Mouse (Mus musculus) embryonic facial prominence, embryonic 10.5 days (tissue): Measurements from ENCODE around the gene Nup133. TPM values are rescaled to one million over a fixed set of nuclear protein-coding genes. Genes with fewer than 3 reads are reported as not detected.
"Not testable (repeated sequence)": the region's sequence is repeated elsewhere in the genome, so short reads cannot be mapped to it uniquely, and the experiment has no call there.

Experiments
- DNase-seq: peaks from one replicate; pipeline ENCODE4 v3.0.0-alpha.2; 2017; ENCODE audit warnings: low spot score
- H3K27ac ChIP-seq: fragments of 300-500 bp; sonication (generic); replicated peaks from 2 replicates; pipeline ENCODE4 v1.5.1; 2016; ENCODE audit warnings: mild to moderate bottlenecking
- H3K27me3 ChIP-seq: fragments of 300-500 bp; sonication (generic); replicated peaks from 2 replicates; pipeline ENCODE4 v1.6.1; 2016; ENCODE audit warnings: low read depth, mild to moderate bottlenecking; ENCODE audit not compliant: poor library complexity, severe bottlenecking
- H3K36me3 ChIP-seq: fragments of 300-500 bp; sonication (generic); replicated peaks from 2 replicates; pipeline ENCODE4 v1.6.1; 2016; ENCODE audit warnings: mild to moderate bottlenecking, moderate library complexity
- H3K4me1 ChIP-seq: fragments of 300-500 bp; sonication (generic); 2 replicates; pipeline ENCODE4 v1.6.1; 2016
- H3K4me3 ChIP-seq: fragments of 300-500 bp; sonication (generic); 2 replicates; pipeline ENCODE4 v1.5.1; 2016; ENCODE audit warnings: mild to moderate bottlenecking, moderate library complexity
- H3K9me3 ChIP-seq: fragments of 300-500 bp; sonication (generic); 2 replicates; pipeline ENCODE4 v1.6.1; 2016; ENCODE audit warnings: mild to moderate bottlenecking
- WGBS: fragments of 180-500 bp; shearing (Covaris S2); methylation state at CpG from one replicate; pipeline ENCODE4 v1.1.7; 2016; 5-methylcytosine and 5-hydroxymethylcytosine counted together
- polyA plus RNA-seq: library from polyadenylated mRNA; unstranded; fragments of >200 nt; fragmentation: Nextera tagmentation; extraction: Ambion mirVana; gene quantifications from 2 replicates; pipeline ENCODE4 v1.2.1, GENCODE M21; 2016

The Nup133 gene
- polyA plus RNA-seq, 1 experiment from 2014 or later: 54.2 TPM

DNA sequence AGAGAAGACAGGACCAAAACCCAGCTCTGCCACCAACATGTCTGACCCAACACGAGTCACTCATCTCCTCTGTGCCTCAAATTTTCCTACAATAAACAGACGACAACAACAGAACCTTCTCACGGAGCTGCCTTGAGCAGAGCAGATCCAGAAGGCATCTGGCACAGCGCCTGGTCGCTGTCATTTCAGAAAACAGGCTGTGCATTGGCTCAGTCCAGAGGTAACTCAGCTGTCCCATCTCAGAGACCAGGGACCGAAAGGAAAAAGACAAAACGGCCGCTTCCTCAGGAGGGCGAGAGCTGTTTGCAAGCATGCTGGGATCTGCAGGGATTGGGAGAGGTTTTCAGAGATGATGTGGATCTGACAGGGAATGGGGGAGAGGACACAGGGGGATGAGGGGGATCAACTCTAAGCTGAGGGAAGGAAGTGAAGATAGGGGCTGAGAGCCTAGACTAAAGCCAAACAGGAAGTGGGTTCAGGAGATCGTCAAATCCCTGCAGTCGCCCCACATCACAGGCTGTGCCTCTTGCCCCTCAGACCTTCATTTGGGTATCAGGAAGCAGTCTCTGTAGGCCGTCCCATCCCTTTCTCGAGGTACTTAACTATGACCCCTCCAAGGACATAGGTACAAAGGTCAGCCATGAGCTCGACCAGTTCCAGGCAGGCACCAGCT lies 29.2 kb upstream of the Nup133 start:
- Histone ChIP-seq H3K4me3 (no peak overlapping the region; the same call in 1 of the 2 replicates), H3K4me1 (peaks cover 25% of the 10 kb centered on the region), H3K9me3 (no peaks in the 10 kb centered on the region), H3K27me3 (peaks cover 18% of the 10 kb centered on the region), H3K36me3 (0 out of 2 replicates have a peak, but pooled peaks cover 4% of the 10 kb centered on the region), H3K27ac (no peak overlapping the region)
- no peak for DNase-seq
- WGBS: 72% methylated on average over 14 of the region's 14 CpGs

GRCm38 (mm10) chr8:123977499-123977898 lies 28.4 kb upstream of the Nup133 start:
- Histone ChIP-seq H3K4me1 (peaks cover 17% of the 10 kb centered on the region), H3K36me3 (0 out of 2 replicates have a peak, but pooled peaks cover 4% of the 10 kb centered on the region), H3K9me3 (no peaks in the 10 kb centered on the region), H3K4me3 (no peak overlapping the region), H3K27ac (no peak overlapping the region), H3K27me3 (peaks cover 18% of the 10 kb centered on the region)
- WGBS: 93% methylated on average over 4 of the region's 4 CpGs
- no peak for DNase-seq

DNA sequence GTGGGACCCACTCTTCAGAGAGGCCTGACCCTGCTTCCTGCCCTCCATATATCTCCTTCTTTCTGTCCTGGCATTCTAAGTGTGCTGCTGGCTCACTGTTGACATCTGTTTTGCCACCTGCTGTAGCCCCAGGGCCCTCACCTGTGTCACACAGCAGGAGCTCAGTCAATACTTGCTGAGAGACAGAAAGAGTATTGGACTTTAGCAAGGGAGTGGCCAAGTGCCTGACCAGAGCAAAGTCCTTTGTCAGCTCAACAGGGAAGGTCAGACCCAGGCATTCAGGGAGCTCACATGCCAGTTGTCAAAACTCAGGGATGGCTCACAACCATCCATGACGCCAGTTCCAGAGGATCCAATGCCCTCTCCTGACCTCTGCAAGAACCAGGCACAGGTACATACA lies 24.4 kb upstream of the Nup133 start:
- DNase-seq: no peak
- H3K27ac ChIP-seq: no peak overlapping the region
- peaks cover 15% of the 10 kb centered on the region; the same call in 1 of the 2 replicates for H3K36me3 ChIP-seq
- no peaks in the 10 kb centered on the region for H3K9me3 ChIP-seq
- no peak overlapping the region for H3K4me3 ChIP-seq
- peaks cover 4% of the 10 kb centered on the region; the same call in 1 of the 2 replicates for H3K4me1 ChIP-seq
- no peaks in the 10 kb centered on the region for H3K27me3 ChIP-seq
- WGBS: 77% methylated on average over 1 of the region's 1 CpGs

- H3K27me3 ChIP-seq: no peaks in the 10 kb centered on the region
- no peaks in the 10 kb centered on the region for H3K9me3 ChIP-seq
- no peak overlapping the region for H3K27ac ChIP-seq
- no peak for DNase-seq
- H3K4me3 ChIP-seq: no peak overlapping the region
- peaks cover 41% of the 10 kb centered on the region for H3K36me3 ChIP-seq
- H3K4me1 ChIP-seq: no peaks in the 10 kb centered on the region
- 71% methylated on average over 2 of the region's 2 CpGs for WGBS
These were observed 17.8 kb upstream of the Nup133 start for GRCm38 (mm10) chr8:123966896-123967295.

GRCm38 (mm10) chr8:123961371-123961770 lies 12.3 kb upstream of the Nup133 start:
- no peaks in the 10 kb centered on the region for H3K9me3 ChIP-seq
- H3K4me3 ChIP-seq: no peak overlapping the region
- H3K4me1 ChIP-seq: no peaks in the 10 kb centered on the region
- H3K27me3 ChIP-seq: no peaks in the 10 kb centered on the region
- no peak overlapping the region for H3K27ac ChIP-seq
- peaks cover 70% of the 10 kb centered on the region for H3K36me3 ChIP-seq
- no peak for DNase-seq
- 74% methylated on average over 1 of the region's 1 CpGs for WGBS

DNA sequence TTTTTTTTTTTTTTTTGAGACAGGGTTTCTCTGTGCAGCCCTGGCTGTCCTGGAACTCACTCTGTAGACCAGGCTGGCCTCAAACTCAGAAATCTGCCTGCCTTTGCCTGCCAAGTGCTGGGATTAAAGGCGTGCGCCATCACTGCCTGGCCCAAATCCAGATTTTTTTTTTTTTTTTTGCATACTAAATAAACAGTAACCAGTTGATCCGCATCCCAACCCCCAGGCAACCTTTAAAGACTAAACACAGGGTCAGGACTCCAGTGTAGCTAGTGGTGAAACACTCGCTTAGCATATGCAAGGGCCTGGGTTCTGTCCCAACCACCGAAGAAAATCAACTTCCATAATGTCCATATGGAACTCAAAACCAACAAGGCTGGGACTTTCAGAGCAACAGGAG lies 11.5 kb upstream of the Nup133 start:
- 94% methylated on average over 5 of the region's 5 CpGs for WGBS
- DNase-seq: not testable (repeated sequence)

GRCm38 (mm10) chr8:123960056-123960455 lies 11.0 kb upstream of the Nup133 start:
- H3K4me3 ChIP-seq: no peak overlapping the region
- H3K27ac ChIP-seq: no peak overlapping the region
- H3K36me3 ChIP-seq: peaks cover 67% of the 10 kb centered on the region
- no peak for DNase-seq
- H3K9me3 ChIP-seq: no peaks in the 10 kb centered on the region
- 86% methylated on average over 9 of the region's 9 CpGs for WGBS
- no peaks in the 10 kb centered on the region for H3K4me1 ChIP-seq
- H3K27me3 ChIP-seq: no peaks in the 10 kb centered on the region

More for the DNA sequence above, 11.5 kb upstream of the Nup133 start:
- H3K4me3 ChIP-seq, H3K9me3 ChIP-seq, H3K27me3 ChIP-seq, H3K27ac ChIP-seq, H3K4me1 ChIP-seq: not testable (repeated sequence)
- H3K36me3 ChIP-seq: peaks cover 64% of the 10 kb centered on the region

DNA sequence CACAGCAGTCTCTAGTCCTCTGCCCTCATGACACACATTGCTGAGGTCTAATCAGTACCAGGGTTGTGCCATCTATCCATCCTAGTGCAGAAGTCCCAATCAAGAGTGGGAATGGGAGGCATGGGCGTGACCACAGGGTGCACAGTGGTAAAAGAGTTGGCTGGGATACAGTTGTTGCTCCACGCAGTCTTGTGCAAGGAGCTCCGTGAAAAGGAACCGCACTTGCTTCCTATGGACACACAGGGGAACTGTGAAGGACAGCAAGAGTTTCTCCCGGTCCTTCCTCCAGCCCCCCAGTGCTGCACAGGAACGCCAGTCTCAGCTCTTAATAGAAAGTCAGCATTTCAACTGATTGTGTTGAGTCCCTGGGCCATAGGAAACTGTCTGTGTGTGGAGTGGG lies 10.4 kb upstream of the Nup133 start:
- Histone ChIP-seq H3K36me3 (peaks cover 68% of the 10 kb centered on the region), H3K4me1 (no peaks in the 10 kb centered on the region)

GRCm38 (mm10) chr8:123958130-123958529 lies 9.1 kb upstream of the Nup133 start:
- Histone ChIP-seq H3K4me1 (no peaks in the 10 kb centered on the region), H3K4me3 (no peak overlapping the region), H3K27me3 (no peaks in the 10 kb centered on the region), H3K36me3 (peaks cover 72% of the 10 kb centered on the region), H3K9me3 (no peaks in the 10 kb centered on the region), H3K27ac (no peak overlapping the region)
- DNase-seq: no peak
- 80% methylated on average over 17 of the region's 17 CpGs for WGBS

More for the DNA sequence above, 10.4 kb upstream of the Nup133 start:
- H3K27me3 ChIP-seq: no peaks in the 10 kb centered on the region
- DNase-seq: no peak
- WGBS: 91% methylated on average over 6 of the region's 6 CpGs
- H3K27ac ChIP-seq: no peak overlapping the region
- no peaks in the 10 kb centered on the region for H3K9me3 ChIP-seq
- no peak overlapping the region for H3K4me3 ChIP-seq

- DNase-seq: no peak
- H3K4me3 ChIP-seq: no peak overlapping the region
These were observed 5.2 kb upstream of the Nup133 start for GRCm38 (mm10) chr8:123954246-123954645.

DNA sequence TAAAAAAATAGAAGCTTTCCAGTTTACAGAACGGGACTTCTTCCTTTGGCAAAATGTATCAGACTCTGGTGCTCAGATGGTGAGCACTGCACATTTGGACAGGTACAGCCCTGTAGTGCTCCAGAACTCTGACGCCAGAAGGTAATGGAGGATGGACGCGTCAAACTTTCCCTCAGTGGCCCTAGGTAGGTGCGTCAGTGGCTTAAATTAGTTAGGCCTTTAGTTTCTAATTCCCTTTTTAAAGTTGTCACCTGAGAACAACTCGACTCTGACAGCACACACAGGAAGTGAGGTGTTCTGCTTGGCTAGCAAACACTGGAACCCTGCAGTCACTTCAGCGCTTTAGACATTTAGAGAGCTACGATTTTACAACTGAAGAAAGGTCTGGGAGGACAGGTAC lies 4.6 kb upstream of the Nup133 start:
- H3K36me3 ChIP-seq: peaks cover 42% of the 10 kb centered on the region
- peaks cover 9% of the 10 kb centered on the region for H3K4me1 ChIP-seq
- no peaks in the 10 kb centered on the region for H3K27me3 ChIP-seq
- 89% methylated on average over 8 of the region's 8 CpGs for WGBS
- H3K4me3 ChIP-seq: no peak overlapping the region
- no peaks in the 10 kb centered on the region for H3K9me3 ChIP-seq
- H3K27ac ChIP-seq: no peak overlapping the region
- DNase-seq: no peak

More at GRCm38 (mm10) chr8:123954246-123954645, 5.2 kb upstream of the Nup133 start:
- 92% methylated on average over 8 of the region's 8 CpGs for WGBS
- Histone ChIP-seq H3K36me3 (peaks cover 48% of the 10 kb centered on the region), H3K9me3 (no peaks in the 10 kb centered on the region), H3K27ac (no peak overlapping the region), H3K27me3 (no peaks in the 10 kb centered on the region), H3K4me1 (peaks cover 9% of the 10 kb centered on the region)

DNA sequence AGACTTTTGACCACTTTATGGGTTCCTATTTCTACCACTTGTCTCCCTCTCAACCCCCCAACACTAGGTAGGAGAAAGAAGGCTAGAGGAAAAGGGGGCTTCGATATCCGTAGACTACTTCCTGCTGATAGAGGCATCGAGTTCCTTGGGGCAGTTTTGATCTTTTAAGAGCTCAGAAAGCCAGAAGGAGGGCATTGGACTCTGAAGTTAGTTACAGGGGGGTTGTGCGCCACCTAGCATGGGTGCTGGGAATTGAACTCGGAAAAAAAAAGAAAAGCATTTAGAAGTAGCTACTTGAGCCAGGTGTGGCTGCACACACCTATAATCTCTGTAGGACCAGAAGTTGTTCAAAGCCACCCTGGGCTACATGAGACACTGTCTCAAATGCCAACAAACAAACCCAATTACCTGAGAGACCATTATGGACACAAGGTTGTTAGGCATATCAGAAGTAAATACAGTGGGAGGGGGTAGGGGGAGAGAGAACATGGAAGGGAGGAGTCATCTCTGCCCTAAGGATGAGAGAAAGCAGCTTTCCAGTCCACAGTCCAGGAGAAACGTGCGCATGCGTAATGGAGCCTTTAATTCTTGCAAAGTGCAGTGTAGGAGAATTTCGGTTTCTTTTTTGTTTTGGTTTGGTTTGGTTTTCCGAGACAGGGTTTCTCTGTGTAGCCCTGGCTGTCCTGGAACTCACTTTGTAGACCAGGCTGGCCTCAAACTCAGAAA lies 1.2 kb upstream of the Nup133 start:
- Histone ChIP-seq H3K9me3 (no peaks in the 10 kb centered on the region), H3K27me3 (no peaks in the 10 kb centered on the region), H3K36me3 (peaks cover 41% of the 10 kb centered on the region), H3K4me3 (peak overlapping the region; percentile 75), H3K27ac (peak overlapping the region; percentile 89), H3K4me1 (peaks cover 18% of the 10 kb centered on the region)
- WGBS: 32% methylated on average over 10 of the region's 10 CpGs
- DNase-seq: peak; percentile 65

GRCm38 (mm10) chr8:123949686-123949986 lies 571 bp upstream of the Nup133 start:
- Histone ChIP-seq H3K36me3 (peaks cover 42% of the 10 kb centered on the region), H3K27ac (peak overlapping the region; percentile 89), H3K27me3 (no peaks in the 10 kb centered on the region), H3K4me3 (peak overlapping the region; percentile 75), H3K9me3 (no peaks in the 10 kb centered on the region), H3K4me1 (peaks cover 18% of the 10 kb centered on the region)
- no peak for DNase-seq
- 4% methylated on average over 10 of the region's 10 CpGs for WGBS
